Mouse (Mus musculus): ENCODE results near the gene Vmn1r47.
"Not testable (repeated sequence)": the region's sequence is repeated elsewhere in the genome, so short reads cannot be mapped to it uniquely, and the experiment has no call there.

Vmn1r47 gene

GRCm38 (mm10) chr6:90015847-90016246 lies at the start of gene Vmn1r47:
Gene Vmn1r47 (plus strand): TSS chr6:90016147.
- DNase-seq (ENCODE audit: low read depth, low spot score), result not testable (repeated sequence)

- DNase-seq (ENCODE audit: low read depth, low spot score), result no peak
These were observed 49.6 kb upstream of the Vmn1r47 start for GRCm38 (mm10) chr6:89966341-89966740.

GRCm38 (mm10) chr6:89969013-89969412 lies 46.9 kb upstream of the Vmn1r47 start, which contains the start of gene Vmn1r46:
Gene Vmn1r46 (plus strand): TSS chr6:89969313.
- DNase-seq (ENCODE audit: low read depth, low spot score), result no peak

- no peak for DNase-seq (ENCODE audit: low read depth, low spot score)
These were observed 30.0 kb upstream of the Vmn1r47 start for GRCm38 (mm10) chr6:89985989-89986388.

GRCm38 (mm10) chr6:90036741-90037140 lies 20.8 kb downstream of the Vmn1r47 start, which contains the start of gene Vmn1r48:
Gene Vmn1r48 (minus strand): TSS chr6:90036841.
- not testable (repeated sequence) for DNase-seq (ENCODE audit: low read depth, low spot score)
